Mouse (Mus musculus) CH12.LX (cell line): Measurements from ENCODE around the gene Pigx. TPM values are rescaled to one million over a fixed set of nuclear protein-coding genes. Genes with fewer than 3 reads are reported as not detected.

ENCODE experiments used
- DNase-seq: peaks from one replicate; pipeline ENCODE4 v3.0.0-alpha.2; 2013; ENCODE audit errors: extremely low read depth
- H3K27ac ChIP-seq: 2 replicates; pipeline ENCODE4 v1.5.1; 2012; ENCODE audit warnings: low read depth, mild to moderate bottlenecking, control low read depth, moderate library complexity; ENCODE audit not compliant: insufficient read depth
- H3K27me3 ChIP-seq: replicated peaks from 2 replicates; pipeline ENCODE3; 2012; ENCODE audit warnings: inconsistent platforms
- H3K36me3 ChIP-seq, 2 experiments: replicated peaks in 1 of 2; 2 replicates each; pipeline versions ENCODE3 to v1.6.1; 2012; ENCODE audit warnings: inconsistent platforms in 1 of 2, low read length in 1 of 2, mild to moderate bottlenecking in 1 of 2, mixed read lengths in 1 of 2, moderate library complexity in 1 of 2; ENCODE audit not compliant: control insufficient read depth in 1 of 2, insufficient read depth in 1 of 2
- H3K4me1 ChIP-seq, 2 experiments: 2 replicates each; pipeline ENCODE4 v1.6.1; 2012; ENCODE audit warnings: inconsistent platforms in 1 of 2, moderate library complexity in 1 of 2; ENCODE audit not compliant: insufficient read depth in 2 of 2, control insufficient read depth in 1 of 2
- H3K4me2 ChIP-seq: 2 replicates; pipeline ENCODE4 v1.6.1; 2012; ENCODE audit warnings: low read depth, mild to moderate bottlenecking, control low read depth; ENCODE audit not compliant: poor library complexity, insufficient read depth, severe bottlenecking
- H3K4me3 ChIP-seq, 3 experiments: fragments of 150-350 bp in 1 of 3; sonication (generic) in 1 of 3; replicated peaks in 1 of 3; 2 replicates each; pipeline versions ENCODE3 to v1.5.1; 2011 to 2012; ENCODE audit warnings: low read depth in 2 of 3, low read length in 2 of 3, mild to moderate bottlenecking in 2 of 3, moderate library complexity in 2 of 3, control low read depth in 1 of 3, improper control_type of control experiment in 1 of 3, inconsistent platforms in 1 of 3, mixed read lengths in 1 of 3; ENCODE audit not compliant: poor library complexity in 1 of 3
- H3K79me2 ChIP-seq: replicated peaks from 2 replicates; pipeline ENCODE4 v1.6.1; 2012; ENCODE audit warnings: mild to moderate bottlenecking, moderate library complexity; ENCODE audit not compliant: control insufficient read depth, poor library complexity, insufficient read depth, severe bottlenecking; ENCODE audit errors: extremely low read depth
- H3K9ac ChIP-seq: 2 replicates; pipeline ENCODE4 v1.6.1; 2012; ENCODE audit warnings: low read depth, mild to moderate bottlenecking, control low read depth, moderate library complexity; ENCODE audit not compliant: insufficient read depth
- H3K9me3 ChIP-seq: replicated peaks from 2 replicates; pipeline ENCODE3; 2012; ENCODE audit warnings: low read length, inconsistent platforms, mixed read lengths
- BHLHE40 ChIP-seq: IDR thresholded peaks from 2 replicates; pipeline ENCODE4 v1.6.1; 2011; ENCODE audit warnings: mild to moderate bottlenecking, low read depth, low read length, improper control_type of control experiment
- CHD1 ChIP-seq: IDR thresholded peaks from 2 replicates; pipeline ENCODE4 v1.6.1; 2012; ENCODE audit warnings: low read depth, low read length, improper control_type of control experiment, inconsistent platforms
- CHD2 ChIP-seq: IDR thresholded peaks from 2 replicates; pipeline ENCODE4 v1.6.1; 2011; ENCODE audit warnings: low read length, improper control_type of control experiment
- CTCF ChIP-seq, 2 experiments: IDR thresholded peaks in 1 of 2; conservative IDR thresholded peaks in 1 of 2; 2 replicates each; pipeline ENCODE4 v1.5.1; 2011 to 2012; ENCODE audit warnings: low read depth in 2 of 2, low read length in 2 of 2, improper control_type of control experiment in 1 of 2, inconsistent platforms in 1 of 2, mild to moderate bottlenecking in 1 of 2, moderate library complexity in 1 of 2
- E2F4 ChIP-seq: IDR thresholded peaks from 2 replicates; pipeline ENCODE4 v1.6.1; 2011; ENCODE audit warnings: low read depth, low read length, improper control_type of control experiment; ENCODE audit not compliant: insufficient replicate concordance
- ELF1 ChIP-seq: IDR thresholded peaks from 2 replicates; pipeline ENCODE4 v1.6.1; 2014; ENCODE audit warnings: low read depth, mild to moderate bottlenecking, inconsistent platforms, low read length, improper control_type of control experiment
- EP300 ChIP-seq: IDR thresholded peaks from 2 replicates; pipeline ENCODE4 v1.6.1; 2011; ENCODE audit warnings: low read length, improper control_type of control experiment
- GABPA ChIP-seq: IDR thresholded peaks from 2 replicates; pipeline ENCODE4 v1.6.1; 2012; ENCODE audit warnings: low read depth, low read length, improper control_type of control experiment, inconsistent platforms; ENCODE audit not compliant: insufficient replicate concordance
- IRF4 ChIP-seq: IDR thresholded peaks from 2 replicates; pipeline ENCODE4 v1.6.1; 2014; ENCODE audit warnings: low read depth, mild to moderate bottlenecking, inconsistent platforms, low read length, improper control_type of control experiment
- JUN ChIP-seq: IDR thresholded peaks from 2 replicates; pipeline ENCODE4 v1.6.1; 2011; ENCODE audit warnings: low read depth, mild to moderate bottlenecking, low read length, improper control_type of control experiment, moderate library complexity; ENCODE audit not compliant: insufficient read depth
- JUND ChIP-seq: conservative IDR thresholded peaks from 2 replicates; pipeline ENCODE4 v1.6.1; 2011; ENCODE audit warnings: low read depth, low read length, improper control_type of control experiment
- MAX ChIP-seq: IDR thresholded peaks from 2 replicates; pipeline ENCODE4 v1.6.1; 2011; ENCODE audit warnings: low read length, improper control_type of control experiment
- MAZ ChIP-seq: IDR thresholded peaks from 2 replicates; pipeline ENCODE4 v1.6.1; 2012; ENCODE audit warnings: low read depth, mild to moderate bottlenecking, inconsistent platforms, low read length, improper control_type of control experiment, moderate library complexity
- NELFE ChIP-seq: IDR thresholded peaks from 2 replicates; pipeline ENCODE4 v1.6.1; 2011; ENCODE audit warnings: low read depth, low read length, improper control_type of control experiment
- NRF1 ChIP-seq: IDR thresholded peaks from 2 replicates; pipeline ENCODE4 v1.6.1; 2014; ENCODE audit warnings: low read depth, mild to moderate bottlenecking, inconsistent platforms, low read length, improper control_type of control experiment, moderate library complexity
- POLR2A ChIP-seq: IDR thresholded peaks from 2 replicates; pipeline ENCODE4 v1.6.1; 2011; ENCODE audit warnings: low read depth, mild to moderate bottlenecking, improper control_type of control experiment, low read length
- POLR2AphosphoS2 ChIP-seq: IDR thresholded peaks from 2 replicates; pipeline ENCODE4 v1.6.1; 2011; ENCODE audit warnings: low read depth, low read length, improper control_type of control experiment
- RAD21 ChIP-seq: IDR thresholded peaks from 2 replicates; pipeline ENCODE4 v1.6.1; 2011; ENCODE audit warnings: low read depth, mild to moderate bottlenecking, low read length, improper control_type of control experiment, moderate library complexity
- RCOR1 ChIP-seq: conservative IDR thresholded peaks from 2 replicates; pipeline ENCODE4 v1.6.1; 2012; ENCODE audit warnings: low read depth, mild to moderate bottlenecking, inconsistent platforms, low read length, improper control_type of control experiment
- SMC3 ChIP-seq: IDR thresholded peaks from 2 replicates; pipeline ENCODE4 v1.6.1; 2011; ENCODE audit warnings: low read depth, low read length, improper control_type of control experiment
- TBP ChIP-seq: conservative IDR thresholded peaks from 2 replicates; pipeline ENCODE4 v1.6.1; 2011; ENCODE audit warnings: low read depth, low read length, improper control_type of control experiment
- ZKSCAN1 ChIP-seq: IDR thresholded peaks from 2 replicates; pipeline ENCODE4 v1.6.1; 2012; ENCODE audit warnings: low read depth, inconsistent platforms, low read length, improper control_type of control experiment, borderline replicate concordance
- ZMIZ1 ChIP-seq: IDR thresholded peaks from 2 replicates; pipeline ENCODE4 v1.6.1; 2012; ENCODE audit warnings: low read depth, mild to moderate bottlenecking, inconsistent platforms, low read length, improper control_type of control experiment
- ZNF384 ChIP-seq: IDR thresholded peaks from 2 replicates; pipeline ENCODE4 v1.6.1; 2012; ENCODE audit warnings: low read depth, low read length, improper control_type of control experiment, inconsistent platforms
- dilution Hi-C: fragments of 300-500 bp; cut with MboI; formaldehyde crosslinking; loops from 2 replicates; pipeline ENCODE4 v1.14.3; 2020; ENCODE audit warnings: low sequenced_read_pairs; ENCODE audit not compliant: extremely low pct_unique_long_range_greater_than_20kb, extremely low pct_ligation_motif_present
- in situ Hi-C: fragments of 300-500 bp; cut with MboI; formaldehyde crosslinking; loops from 3 replicates; pipeline ENCODE4 v1.14.3; 2019; ENCODE audit warnings: low sequenced_read_pairs, low pct_ligation_motif_present, low pct_unique_long_range_greater_than_20kb, mixed read lengths
- polyA plus RNA-seq: library from polyadenylated mRNA; unstranded; fragments of >175 nt; gene quantifications from 2 replicates; pipeline ENCODE4 v1.2.1, GENCODE M21; 2012; ENCODE audit warnings: low read depth; ENCODE audit not compliant: insufficient read length
- total RNA-seq, 2 experiments: library from RNA; depleted of rRNA; stranded (reverse); fragments of 300-350 nt in 1 of 2; fragments of >200 nt in 1 of 2; gene quantifications; 2 replicates each; pipeline ENCODE4 v1.2.3; 2012 to 2014

The Pigx gene
- total and polyA plus RNA-seq, 3 experiments = 48.1 to 83.0 (median 48.1) TPM

DNA sequence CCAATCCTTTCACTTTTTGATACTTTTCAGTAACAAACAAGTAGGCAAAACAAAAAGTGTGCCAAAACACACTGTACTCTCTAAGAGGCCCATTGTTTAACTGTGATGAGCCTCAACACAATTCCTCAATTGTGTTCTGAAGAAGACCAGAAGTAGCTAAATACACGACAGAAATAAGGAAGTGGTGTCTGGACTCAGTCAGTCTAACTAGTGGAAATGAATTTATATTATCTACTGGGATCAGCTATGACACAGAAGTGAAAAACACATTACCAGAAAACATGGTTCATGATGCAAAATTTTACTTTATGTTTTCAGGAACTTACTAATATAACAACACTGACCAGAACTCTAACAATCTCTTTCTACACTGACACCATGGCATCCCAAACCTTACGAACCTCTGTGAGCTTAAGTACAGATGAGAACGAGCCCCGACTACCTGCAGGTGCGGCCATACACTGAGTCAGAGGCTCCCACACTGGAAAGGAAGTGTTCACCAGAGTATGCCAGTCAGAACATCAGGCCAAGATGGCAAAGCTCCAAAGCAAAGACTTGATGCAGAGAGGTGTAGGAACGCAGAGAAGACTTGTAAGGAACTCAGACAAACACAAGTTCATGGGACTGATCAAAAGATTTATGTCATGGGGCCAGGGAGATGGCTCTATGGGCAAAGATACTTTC lies 39.6 kb downstream of the Pigx start:
- Histone ChIP-seq H3K4me3 (no peak overlapping the region), H3K4me2 (no peak overlapping the region), H3K9me3 (no peaks in the 10 kb centered on the region), H3K36me3 (peaks cover 0 to 34% of the 10 kb centered on the region in 2 experiments), H3K27me3 (no peaks in the 10 kb centered on the region), H3K27ac (no peak overlapping the region), H3K9ac (no peak overlapping the region), H3K79me2 (peaks cover 76% of the 10 kb centered on the region), H3K4me1 (peaks cover 6 to 66% of the 10 kb centered on the region in 2 experiments)
- dilution Hi-C loops (no loop called here), in situ Hi-C loops (no loop called here)
- no peak for TF ChIP-seq CHD1
- no peak for TF ChIP-seq MAZ
- TF ChIP-seq BHLHE40 = peak; percentile 15; the same call in 1 of the 2 replicates
- no peak for TF ChIP-seq RCOR1
- no peak for TF ChIP-seq TBP
- TF ChIP-seq ZKSCAN1 = no peak
- no peak for TF ChIP-seq JUND
- peak; percentile 51 for TF ChIP-seq EP300
- peak; percentile 61 for DNase-seq

- no peak overlapping the region for H3K4me2 ChIP-seq
- peaks cover 72% of the 10 kb centered on the region for H3K79me2 ChIP-seq
- no peak overlapping the region for H3K27ac ChIP-seq
- H3K9me3 ChIP-seq = no peaks in the 10 kb centered on the region
- peaks cover 0 to 28% of the 10 kb centered on the region in 2 experiments for H3K36me3 ChIP-seq
- no peak overlapping the region for H3K4me3 ChIP-seq
- in situ Hi-C loops (no loop called here), dilution Hi-C loops (no loop called here)
- peaks cover 4 to 55% of the 10 kb centered on the region in 2 experiments for H3K4me1 ChIP-seq
- no peak overlapping the region for H3K9ac ChIP-seq
- H3K27me3 ChIP-seq = no peaks in the 10 kb centered on the region
- no peak for DNase-seq
- TF ChIP-seq JUN (no peak), ELF1 (no peak), POLR2A (no peak), RAD21 (no peak)
- TF ChIP-seq, all 38 proteins: peak for 0
Measured at GRCm38 (mm10) chr16:32058817-32059216, 40.7 kb downstream of the Pigx start.

GRCm38 (mm10) chr16:32042367-32042766 lies 57.2 kb downstream of the Pigx start:
- TF ChIP-seq NELFE (no peak), NRF1 (no peak), E2F4 (no peak), IRF4 (no peak), CTCF (conservative IDR thresholded peaks at IDR 0.05 in 1 of 2, IDR thresholded peaks at IDR 0.05 in 1 of 2; ENCODE audit: low read depth in 2 of 2, low read length in 2 of 2) (peak; percentile 60 to 67), CHD2 (no peak), RCOR1 (no peak), ZKSCAN1 (no peak), GABPA (no peak), MAX (no peak), ZNF384 (no peak), EP300 (no peak), JUND (no peak), POLR2A (no peak), TBP (no peak), SMC3 (peak; percentile 7; the same call in 1 of the 2 replicates), POLR2AphosphoS2 (no peak), RAD21 (peak; percentile 34), ZMIZ1 (no peak), BHLHE40 (no peak), ELF1 (no peak)
- Histone ChIP-seq H3K9me3 (no peaks in the 10 kb centered on the region), H3K27me3 (no peaks in the 10 kb centered on the region), H3K36me3 (peaks cover 53 to 85% of the 10 kb centered on the region in 2 experiments), H3K4me2 (no peak overlapping the region), H3K4me3 (no peak overlapping the region), H3K27ac (no peak overlapping the region), H3K79me2 (no peaks in the 10 kb centered on the region), H3K4me1 (no peaks in the 10 kb centered on the region), H3K9ac (no peak overlapping the region)
- dilution Hi-C loops (no loop called here), in situ Hi-C loops (no loop called here)
- no peak for DNase-seq
